Mouse (Mus musculus) right cerebral cortex, adult 2 months (tissue): ENCODE data around the gene Ssr1.

Experiments
- DNase-seq, 2 experiments: peaks; one replicate each; pipeline ENCODE4 v3.0.0; 2021 to 2022; ENCODE audit warnings: low spot score in 2 of 2

Ssr1 gene

GRCm38 (mm10) chr13:37945392-37945791, 48.6 kb downstream of the Ssr1 start:
- DNase-seq: no peak

DNA sequence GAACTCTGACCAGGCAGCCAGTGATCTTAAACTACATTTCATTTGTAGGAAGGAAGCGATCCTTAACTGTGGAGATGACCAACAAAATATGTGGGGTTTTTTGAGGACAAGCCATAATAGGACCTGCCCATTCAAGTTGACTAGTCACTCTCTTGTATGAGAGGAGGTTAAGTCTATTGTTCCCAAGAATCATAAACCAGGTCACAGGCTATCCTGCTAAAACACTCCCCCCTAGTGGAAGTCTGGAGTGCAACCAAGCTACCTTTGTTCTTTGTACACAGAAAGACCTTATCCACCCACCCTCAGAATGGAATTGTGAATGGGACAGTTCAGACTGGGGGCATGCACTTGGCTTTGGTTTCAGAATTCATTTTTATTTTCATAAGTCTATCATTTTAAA, 49.7 kb downstream of the Ssr1 start:
- no peak for DNase-seq

DNA sequence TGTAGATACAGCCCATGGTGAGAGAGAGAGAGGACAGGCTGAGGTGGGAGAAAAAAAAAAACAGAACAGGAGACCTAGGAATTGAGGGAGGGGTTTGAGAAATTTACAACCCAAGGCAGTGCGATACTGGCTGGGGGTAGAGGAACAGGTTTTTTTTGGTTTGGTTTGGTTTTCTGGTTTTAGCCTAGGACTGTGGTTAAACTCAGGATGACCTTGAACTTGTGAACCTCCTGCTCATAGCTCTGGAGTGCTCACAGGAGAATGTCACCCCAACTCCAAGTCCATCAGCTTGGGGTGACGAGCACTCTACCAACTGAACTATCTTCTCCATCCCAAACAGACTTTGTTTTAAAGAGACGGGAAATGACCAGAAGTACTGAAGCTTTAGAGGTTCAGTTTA, 50.6 kb downstream of the Ssr1 start:
- DNase-seq: no peak

- no peak for DNase-seq
Observed at GRCm38 (mm10) chr13:37942887-37943331, 51.1 kb downstream of the Ssr1 start.

GRCm38 (mm10) chr13:37941950-37942886, 51.8 kb downstream of the Ssr1 start:
- no peak for DNase-seq

- DNase-seq: no peak
Observed at GRCm38 (mm10) chr13:37941138-37941645, 52.8 kb downstream of the Ssr1 start.

- no peak for DNase-seq
Observed at GRCm38 (mm10) chr13:37940649-37941048, 53.4 kb downstream of the Ssr1 start.

DNA sequence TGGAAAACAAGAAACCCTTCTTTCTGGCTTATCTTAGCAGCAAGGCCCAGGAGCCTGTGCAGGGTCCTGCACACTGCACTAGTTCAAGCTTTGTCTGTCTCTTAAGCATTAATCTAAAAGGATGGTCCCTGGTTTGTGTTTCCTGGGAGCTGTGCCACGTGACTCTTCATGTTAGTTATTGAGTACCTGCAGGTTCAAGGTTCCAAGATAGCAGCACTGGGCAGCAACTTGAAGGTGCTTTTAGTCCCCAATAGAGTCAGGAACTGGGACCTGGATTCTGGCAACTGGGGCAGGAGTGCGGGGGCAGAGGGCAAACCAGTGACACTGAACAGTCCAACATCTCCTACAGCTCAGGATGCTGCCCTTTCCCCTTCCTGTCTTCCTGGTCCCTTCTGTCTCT, 53.9 kb downstream of the Ssr1 start:
- no peak for DNase-seq

- DNase-seq: no peak
Observed at GRCm38 (mm10) chr13:37936351-37936750, 57.7 kb downstream of the Ssr1 start.

GRCm38 (mm10) chr13:37934920-37935319, 59.1 kb downstream of the Ssr1 start:
- DNase-seq: no peak

DNA sequence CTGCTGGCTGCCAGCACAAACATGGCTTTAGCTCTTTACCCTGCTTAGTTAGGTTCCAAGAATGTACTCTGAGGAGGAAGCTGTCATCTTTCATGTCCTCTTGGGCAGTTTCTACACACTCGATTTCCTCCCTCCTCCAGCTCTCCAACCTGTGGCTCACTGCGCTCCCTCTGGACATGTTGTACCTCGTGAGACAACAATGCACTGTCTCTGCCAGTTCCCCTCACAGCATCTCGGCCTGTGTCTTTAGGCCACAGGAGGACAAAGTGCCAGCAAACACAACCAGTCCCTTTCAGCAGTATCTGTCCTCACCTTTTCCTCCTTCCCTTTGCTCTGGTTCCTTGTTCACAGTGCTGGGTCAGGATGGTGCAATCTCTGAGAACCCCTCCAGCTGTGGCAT, 59.9 kb downstream of the Ssr1 start:
- DNase-seq: no peak

GRCm38 (mm10) chr13:37931210-37931922, 62.7 kb downstream of the Ssr1 start:
- no peak for DNase-seq

- DNase-seq: no peak
Observed at GRCm38 (mm10) chr13:37930621-37931020, 63.4 kb downstream of the Ssr1 start.

- DNase-seq: no peak
Observed at GRCm38 (mm10) chr13:37930091-37930490, 63.9 kb downstream of the Ssr1 start.

DNA sequence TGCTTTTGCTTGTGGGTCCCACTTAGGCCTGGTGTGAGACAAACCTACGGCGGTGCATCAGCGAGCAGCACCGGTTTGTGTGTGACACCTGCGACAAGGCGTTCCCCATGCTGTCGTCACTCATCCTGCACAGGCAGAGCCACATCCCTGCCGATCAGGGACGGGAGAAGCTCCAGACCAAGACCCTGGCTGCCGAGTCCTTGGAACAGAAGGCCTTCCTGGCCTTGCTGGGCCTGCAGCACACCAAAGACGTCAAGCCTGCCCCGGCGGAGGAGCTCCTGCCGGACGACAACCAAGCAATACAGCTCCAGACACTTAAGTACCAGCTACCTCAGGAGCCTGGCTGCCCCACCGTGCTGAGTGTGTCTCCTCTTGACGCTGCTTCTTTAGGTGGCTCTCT, 64.5 kb downstream of the Ssr1 start:
- no peak for DNase-seq

DNA sequence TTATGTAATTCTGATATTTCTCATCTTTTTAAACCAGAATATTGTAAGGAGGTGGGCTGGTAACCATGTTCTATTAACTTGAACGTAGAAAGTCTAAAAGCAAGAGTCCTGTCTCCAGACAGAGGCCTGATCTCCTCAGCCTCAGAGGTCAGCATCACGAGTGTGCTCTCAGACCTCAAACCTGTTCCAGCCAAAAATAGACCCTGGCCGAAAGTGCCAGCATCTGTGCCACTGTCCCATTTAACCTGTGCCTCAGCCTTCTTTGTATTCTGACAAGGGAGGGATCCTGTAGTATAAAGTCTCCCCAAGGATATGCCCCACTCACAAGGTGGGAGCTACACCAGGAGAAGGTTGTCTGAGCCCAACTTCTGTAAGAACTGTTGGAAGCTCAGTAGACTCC, 67.6 kb downstream of the Ssr1 start:
- no peak for DNase-seq

DNA sequence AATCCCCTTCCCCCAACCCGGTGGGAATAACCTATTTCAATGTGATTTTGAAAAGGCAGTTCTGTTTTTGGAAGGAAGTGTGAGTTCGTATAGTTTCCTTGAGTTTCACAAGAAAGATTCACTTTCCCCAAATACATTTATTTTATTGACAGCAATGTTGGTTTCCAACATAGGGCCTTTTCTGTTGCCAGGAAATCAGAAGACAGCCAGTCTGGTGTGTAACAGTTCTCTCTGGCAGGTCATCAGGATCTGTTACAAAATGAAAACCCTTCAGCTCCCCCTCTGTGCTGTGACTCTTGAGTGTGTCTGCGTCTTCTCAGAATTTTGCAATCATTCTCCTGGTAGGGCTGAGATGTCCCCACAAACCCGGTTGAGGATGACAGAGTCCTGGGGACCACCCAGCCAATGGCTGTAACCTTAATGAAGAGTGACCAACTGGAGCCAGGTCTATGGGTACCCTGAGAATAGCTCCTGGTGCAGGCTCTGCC, 69.5 kb downstream of the Ssr1 start:
- no peak for DNase-seq

DNA sequence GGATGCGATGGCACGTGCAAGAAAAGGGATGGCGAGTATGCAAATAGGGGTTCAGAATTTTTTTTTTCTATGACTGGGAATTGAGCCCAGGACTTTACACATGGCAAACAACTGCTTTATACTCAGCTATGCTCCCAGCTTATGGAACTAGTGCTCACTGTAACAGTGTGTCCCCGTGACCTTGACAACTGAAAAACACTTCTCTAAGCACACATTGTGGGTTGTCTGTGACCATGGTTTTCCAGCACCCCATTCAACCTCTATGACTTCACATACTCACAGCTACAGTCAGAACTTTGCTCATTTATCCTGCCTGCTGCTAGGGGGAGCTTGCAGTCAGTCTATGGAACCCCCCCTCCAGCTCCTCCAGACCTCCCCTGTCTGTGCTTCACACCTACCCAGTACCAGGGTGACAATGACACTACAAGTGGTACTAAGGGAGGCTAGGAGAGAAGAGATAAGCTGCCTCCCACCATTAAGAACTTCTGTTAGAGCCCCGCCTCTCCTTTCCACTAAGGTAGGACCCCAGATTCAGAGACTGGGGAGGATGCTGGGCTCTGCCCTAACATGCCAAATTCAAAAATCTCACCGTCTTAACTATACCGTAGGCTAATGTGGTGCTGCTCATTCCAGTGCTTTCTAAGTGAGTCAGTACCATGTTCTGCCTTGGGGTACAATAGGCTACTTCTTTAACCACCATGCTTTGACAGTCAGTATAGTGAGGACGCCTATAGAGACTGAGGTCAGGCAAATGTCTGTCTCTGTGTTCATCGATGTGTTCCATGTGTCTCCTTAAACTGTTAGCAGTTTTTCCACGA, 70.2 kb downstream of the Ssr1 start:
- no peak for DNase-seq

DNA sequence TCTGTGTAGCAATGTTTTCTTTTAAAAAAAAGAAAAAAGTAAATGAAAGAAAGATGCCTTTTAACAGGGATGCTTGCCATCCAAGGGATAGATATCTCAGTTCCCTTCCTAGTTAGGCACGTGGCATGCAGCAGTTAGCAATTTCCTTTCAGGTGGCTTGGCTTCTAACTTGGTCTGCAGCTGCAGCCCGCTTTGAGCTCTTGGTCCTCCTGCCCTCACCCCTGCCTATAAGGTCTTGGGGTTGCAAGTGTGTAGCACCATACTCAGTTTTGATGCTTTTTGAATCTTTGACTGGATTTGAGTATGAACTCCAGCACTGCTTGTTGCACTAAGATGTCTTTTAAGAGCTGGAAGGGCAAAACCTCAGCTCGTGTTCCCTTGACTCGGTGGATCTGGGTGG, 70.9 kb downstream of the Ssr1 start:
- DNase-seq: no peak

DNA sequence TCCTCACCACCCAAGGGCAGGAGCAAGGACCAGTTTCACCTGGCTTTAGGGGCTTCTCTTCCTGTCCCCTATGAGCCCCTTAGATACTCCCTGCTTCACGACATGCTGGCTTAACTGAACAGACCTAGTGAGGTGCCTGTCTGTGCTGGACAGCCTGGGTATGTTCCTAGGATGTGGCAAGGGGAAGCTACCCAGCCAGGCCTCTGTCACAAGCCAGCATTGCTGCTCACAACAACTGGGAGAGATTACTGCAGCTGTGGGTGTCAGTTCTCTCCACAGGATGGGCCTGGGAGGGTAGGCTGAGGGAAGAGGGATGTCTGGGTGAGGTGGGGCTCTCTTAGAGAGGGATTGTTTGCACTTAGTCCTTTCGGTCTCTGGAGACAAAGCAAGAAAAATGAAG, 73.3 kb downstream of the Ssr1 start:
- DNase-seq: no peak

DNA sequence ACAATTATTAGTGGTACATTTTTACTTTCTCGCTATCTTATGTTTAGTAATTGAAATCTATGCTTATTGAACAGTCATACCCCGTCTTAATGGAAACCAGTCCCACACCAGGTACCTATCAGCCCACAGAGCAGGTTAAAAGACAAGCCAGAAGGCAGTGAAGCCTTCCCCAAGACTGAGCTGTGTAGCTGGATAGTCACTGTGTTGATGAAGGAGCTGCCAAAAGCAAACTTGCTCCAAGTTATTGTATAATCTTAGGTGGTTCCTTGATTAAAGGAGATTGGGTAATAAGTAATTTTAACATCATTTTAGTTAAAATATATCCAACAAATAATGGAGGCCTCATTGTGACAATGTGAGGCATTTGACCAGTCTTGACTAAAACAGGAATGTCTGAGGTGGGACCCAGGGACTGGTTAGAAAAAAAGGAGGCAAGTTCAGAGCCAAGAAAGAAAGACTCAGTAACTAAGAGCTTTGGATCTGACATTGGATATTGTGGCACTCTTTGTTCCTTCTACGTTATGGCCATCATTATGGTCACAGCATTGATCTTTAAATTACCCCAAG, 74.2 kb downstream of the Ssr1 start:
- no peak for DNase-seq
